Mouse (Mus musculus): ENCODE results near the gene Hilpda.

Gene Hilpda

GRCm38 (mm10) chr6:29278513-29279267 is 6.4 kb downstream of the Hilpda start:
- DNase-seq: peak; percentile 48 to 49

GRCm38 (mm10) chr6:29279293-29279692 is 7.0 kb downstream of the Hilpda start, which contains the start of gene Fam71f2:
Fam71f2 (plus strand) TSS chr6:29279593.
- no peak for DNase-seq

GRCm38 (mm10) chr6:29280671-29281070 is 8.4 kb downstream of the Hilpda start:
- no peak for DNase-seq

DNA sequence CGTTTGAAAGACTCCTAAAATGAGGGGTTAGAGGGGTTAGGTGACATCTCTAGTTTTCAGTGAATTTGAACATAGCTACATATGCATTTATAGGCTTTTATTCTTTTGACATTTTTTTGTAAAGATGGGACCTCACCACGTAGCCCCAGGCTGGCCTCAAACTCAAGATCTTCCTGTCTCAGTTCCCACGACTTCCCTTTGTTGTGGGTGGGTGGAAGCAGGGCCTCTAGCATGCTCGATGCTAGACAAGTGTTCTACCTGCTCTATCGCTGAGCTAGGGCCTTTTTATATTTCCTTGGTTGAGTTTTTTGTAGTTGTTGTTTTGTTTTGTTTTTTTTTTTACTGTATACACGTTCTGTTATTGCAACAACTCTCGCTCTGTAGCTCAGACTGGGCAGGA is 14.6 kb downstream of the Hilpda start:
- DNase-seq: no peak

DNA sequence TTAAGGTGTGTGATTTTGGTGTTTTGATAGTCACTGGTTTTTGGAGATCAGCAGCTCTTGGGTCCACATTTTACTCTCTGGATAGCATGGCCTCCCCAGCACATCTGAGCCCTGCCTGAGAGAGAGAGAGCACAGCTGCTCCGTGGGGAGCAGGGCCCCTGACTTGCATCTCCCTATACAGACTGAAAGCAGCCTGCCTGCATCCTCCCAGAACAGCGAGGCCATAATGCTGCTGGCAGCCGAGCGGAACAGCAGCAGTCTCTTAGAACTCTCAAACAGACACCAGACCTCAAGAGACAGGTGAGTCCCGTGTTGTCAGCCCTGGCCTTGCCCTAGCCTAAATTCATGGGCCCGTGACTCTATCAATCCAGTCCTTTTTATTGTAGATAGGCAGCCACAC is 15.2 kb downstream of the Hilpda start:
- DNase-seq: no peak

DNA sequence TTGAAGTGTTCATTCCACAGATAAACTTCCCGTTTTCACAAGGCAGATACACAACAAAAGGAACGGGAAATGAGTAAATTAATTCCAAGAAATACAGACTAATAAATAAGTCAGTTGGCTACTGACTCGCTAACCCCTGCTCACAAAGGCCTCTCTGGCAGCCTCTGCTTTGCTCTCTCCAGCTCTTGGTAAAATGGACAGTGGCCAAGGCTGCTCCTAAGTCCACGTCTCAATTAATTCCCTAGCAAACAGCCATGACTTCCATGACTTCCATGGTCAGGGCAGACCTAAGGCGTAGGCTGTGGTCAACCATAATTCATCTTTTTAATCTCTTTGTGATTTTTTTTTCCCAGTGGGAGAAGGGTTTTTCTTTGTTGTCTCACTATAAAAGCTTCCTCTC is 15.7 kb downstream of the Hilpda start:
- DNase-seq: no peak

DNA sequence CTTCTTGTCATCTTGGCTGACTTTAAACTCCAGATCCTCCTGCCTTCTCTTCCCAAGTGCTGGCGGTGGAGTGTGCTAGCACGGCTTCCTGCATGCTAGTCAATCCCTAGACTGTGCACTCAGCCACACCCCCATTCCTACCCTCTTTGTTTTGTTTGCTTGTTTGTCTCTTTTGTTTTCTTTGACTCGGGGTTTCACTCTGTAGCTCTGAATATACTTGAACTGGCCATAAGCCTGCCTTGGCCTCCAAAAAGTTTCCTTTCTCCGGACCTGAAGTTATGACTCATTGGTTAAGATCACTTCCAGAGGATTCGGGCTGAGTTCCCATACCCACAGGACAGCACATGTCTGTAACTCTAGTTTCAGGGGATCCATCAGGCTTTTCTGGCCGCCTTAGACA is 16.4 kb downstream of the Hilpda start:
- DNase-seq: no peak

DNA sequence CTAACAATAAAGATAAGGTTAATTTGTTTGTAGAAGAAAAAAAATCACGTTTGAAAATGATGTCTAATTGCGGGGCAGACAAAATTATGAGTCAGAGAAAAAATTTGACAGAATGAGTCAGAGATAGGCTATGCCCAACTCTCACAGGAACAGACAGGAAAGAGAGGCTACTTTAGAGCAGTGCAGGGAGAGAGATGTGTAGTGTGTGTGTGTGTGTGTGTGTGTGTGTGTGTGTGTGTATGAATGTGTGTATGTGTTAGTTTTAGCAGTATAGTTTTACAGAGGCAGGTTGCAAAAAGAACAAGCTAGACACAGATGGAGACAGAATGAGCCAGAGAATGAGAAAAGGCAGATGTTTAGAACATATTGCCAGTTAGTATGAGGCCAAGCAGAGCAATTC is 26.8 kb downstream of the Hilpda start:
- no peak for DNase-seq

DNA sequence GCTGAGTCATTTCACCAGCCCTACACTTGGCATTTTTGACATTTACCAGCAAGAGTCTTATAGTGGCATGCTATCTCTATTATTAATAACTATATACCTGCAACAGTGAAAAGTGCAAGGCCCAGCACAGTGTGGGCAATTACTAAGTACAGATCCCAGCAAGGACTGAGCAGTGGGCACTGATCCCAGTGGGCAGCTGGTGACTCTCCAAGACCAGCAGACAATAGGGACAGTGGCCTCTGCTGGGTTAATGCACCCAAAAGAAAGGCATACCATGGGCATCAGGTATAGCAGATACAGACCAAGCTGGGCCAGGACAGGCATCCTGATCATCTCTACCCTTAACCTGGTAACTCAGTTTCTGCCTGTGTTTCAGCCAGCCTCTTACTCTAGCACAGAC is 31.0 kb downstream of the Hilpda start:
- no peak for DNase-seq

GRCm38 (mm10) chr6:29303726-29304125 is 31.4 kb downstream of the Hilpda start:
- DNase-seq: no peak

DNA sequence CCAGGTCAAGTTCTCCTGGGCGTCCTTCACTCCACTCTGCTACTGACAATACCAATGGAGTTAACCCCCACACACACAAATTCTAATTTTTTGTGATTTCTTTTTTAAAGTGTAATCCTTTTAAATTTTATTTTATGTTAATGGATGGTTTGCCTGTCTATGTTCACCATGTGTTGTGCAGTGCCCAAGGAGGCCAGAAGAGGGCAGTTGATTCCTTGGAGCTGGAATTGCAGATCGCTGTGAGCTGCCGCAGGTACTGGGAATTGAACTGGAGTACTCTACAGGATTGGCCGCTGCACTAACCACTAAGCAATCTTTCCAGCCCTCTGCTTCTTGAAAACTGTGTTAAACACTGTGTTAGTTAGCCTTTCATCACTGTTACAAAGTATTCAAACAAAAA is 33.2 kb downstream of the Hilpda start:
- DNase-seq: no peak

- no peak for DNase-seq
Observed at GRCm38 (mm10) chr6:29308846-29309605, 36.7 kb downstream of the Hilpda start.

DNA sequence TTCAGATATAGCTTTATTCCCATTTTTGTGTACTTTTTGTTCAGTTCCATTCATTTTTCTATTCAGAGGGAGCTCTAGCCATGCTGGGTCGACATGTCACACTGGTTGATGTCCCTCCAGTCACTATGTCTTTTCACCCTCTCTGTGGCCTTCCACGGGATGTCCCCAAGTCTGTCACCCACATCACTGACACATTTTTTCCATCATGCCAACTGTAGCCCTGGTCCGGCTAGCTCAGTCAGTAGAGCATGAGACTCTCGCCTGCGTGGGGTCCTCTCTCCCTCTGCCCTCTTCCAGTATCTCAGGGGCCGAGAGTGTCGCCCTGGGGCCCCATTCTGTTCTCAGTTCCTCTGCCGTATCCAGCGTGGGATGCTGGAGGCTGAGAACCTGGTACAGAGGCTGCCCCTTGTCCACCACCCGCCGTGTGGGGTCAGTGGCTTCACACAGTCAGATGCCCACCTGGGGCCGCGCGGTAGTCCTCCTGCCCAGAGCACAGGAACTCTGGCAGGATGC is 41.5 kb downstream of the Hilpda start:
- no peak for DNase-seq

- DNase-seq: no peak
Observed at GRCm38 (mm10) chr6:29317286-29317685, 45.0 kb downstream of the Hilpda start.

- DNase-seq: no peak
Observed at GRCm38 (mm10) chr6:29317941-29318340, 45.7 kb downstream of the Hilpda start.

DNA sequence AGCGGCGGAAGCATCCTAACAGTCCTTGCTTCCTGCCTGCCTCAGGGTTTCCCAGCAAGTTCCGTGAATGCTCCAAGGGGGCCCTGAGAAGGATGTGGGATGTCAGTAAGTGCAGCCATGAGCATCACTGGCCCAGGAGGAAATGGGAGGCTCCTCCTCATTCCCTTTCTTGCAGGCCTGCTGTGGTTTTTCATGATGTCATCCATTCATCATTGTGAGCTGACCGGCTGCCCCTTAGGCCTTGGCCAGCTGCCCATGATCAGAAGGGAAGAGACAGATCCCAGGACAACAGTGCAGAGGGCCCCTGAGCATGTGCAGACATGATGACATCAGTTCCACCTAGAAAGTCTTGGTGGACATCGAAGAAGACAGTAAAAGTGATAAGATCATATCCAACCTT is 46.6 kb downstream of the Hilpda start, which contains the start of gene Fam71f1:
Gene Fam71f1 (plus strand): TSS at position 262 of the 400 bp plus-strand sequence.
- DNase-seq: peak; percentile 3 to 6

DNA sequence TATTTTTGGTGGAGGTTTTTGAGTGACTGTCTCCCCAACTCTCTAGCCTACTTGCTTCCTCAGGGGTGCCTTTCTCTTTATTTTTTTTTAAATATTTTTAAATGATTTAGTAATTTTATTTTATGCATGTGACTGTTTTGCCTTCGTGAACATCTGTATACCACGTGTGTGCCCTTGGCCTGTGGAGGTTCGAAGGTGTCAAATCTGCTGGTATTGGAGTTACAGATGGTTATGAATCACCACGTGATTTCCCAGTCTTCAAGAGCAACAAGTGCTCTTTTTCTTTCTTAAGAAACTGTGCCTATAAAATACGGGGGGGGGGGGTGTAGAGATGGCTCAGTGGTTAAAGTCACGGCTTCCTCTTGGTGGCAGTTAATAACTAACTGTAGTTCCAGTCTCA is 49.3 kb downstream of the Hilpda start:
- no peak for DNase-seq

GRCm38 (mm10) chr6:29322147-29322546 is 49.9 kb downstream of the Hilpda start:
- no peak for DNase-seq

DNA sequence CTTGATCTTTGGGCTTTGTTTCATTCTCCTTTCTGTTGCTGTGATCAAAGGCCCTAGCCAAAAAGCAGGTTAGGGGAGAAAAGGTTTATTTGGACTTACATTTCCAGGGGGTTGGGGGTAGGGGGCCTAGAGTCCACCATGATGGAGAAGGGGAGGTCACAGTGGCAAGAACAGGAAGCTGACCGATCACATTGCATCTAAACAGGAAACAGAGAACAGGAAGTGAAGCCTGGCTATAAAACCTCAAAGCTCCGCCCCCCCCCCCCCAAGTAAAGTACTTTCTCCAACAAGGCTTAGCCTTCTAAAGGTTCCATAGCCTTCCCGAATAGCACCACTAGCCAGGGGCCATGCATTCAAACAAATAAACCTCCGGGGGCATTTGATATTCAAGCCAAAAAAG is 50.4 kb downstream of the Hilpda start:
- no peak for DNase-seq
